Mouse (Mus musculus) liver, postnatal 0 days (tissue): ENCODE results near the gene Cntd1.

Experiments
- CTCF ChIP-seq: sonication (generic); IDR thresholded peaks from 2 replicates; pipeline ENCODE4 v1.5.1; 2016; ENCODE audit warnings: antibody characterized with exemption, low read depth
- EP300 ChIP-seq: IDR thresholded peaks from 2 replicates; pipeline ENCODE4 v1.6.1; 2016; ENCODE audit warnings: antibody characterized with exemption, low read depth, mild to moderate bottlenecking

GRCm38 (mm10) chr11:101276319-101277070, 2.3 kb upstream of the Cntd1 start:
- no peak for TF ChIP-seq CTCF
- no peak for TF ChIP-seq EP300
